Mouse (Mus musculus) neural tube, embryonic 11.5 days (tissue): ENCODE data around the gene Dtx2. TPM values are rescaled to one million over a fixed set of nuclear protein-coding genes. Genes with fewer than 3 reads are reported as not detected.

ENCODE experiments used
- ATAC-seq: fragments of 200-750 bp; cut with Nextera tagmentation; 2 replicates; pipeline ENCODE4 v1.8.0; 2017; ENCODE audit warnings: moderate number of reproducible peaks, mild to moderate bottlenecking, moderate TSS enrichment, moderate library complexity; ENCODE audit not compliant: insufficient read depth, low FRiP score, low TSS enrichment
- DNase-seq: peaks from one replicate; pipeline ENCODE4 v3.0.0-alpha.2; 2015; ENCODE audit warnings: low spot score
- H3K27ac ChIP-seq: fragments of 300-500 bp; sonication (generic); 2 replicates; pipeline ENCODE4 v1.5.1; 2014; ENCODE audit warnings: low read depth, mild to moderate bottlenecking, low read length
- H3K27me3 ChIP-seq: fragments of 300-500 bp; sonication (generic); 2 replicates; pipeline ENCODE4 v1.6.1; 2014; ENCODE audit warnings: mild to moderate bottlenecking, low read length, mixed read lengths; ENCODE audit not compliant: control insufficient read depth, insufficient read depth
- H3K36me3 ChIP-seq: fragments of 300-500 bp; sonication (generic); 2 replicates; pipeline ENCODE4 v1.6.1; 2014; ENCODE audit warnings: mild to moderate bottlenecking, low read length, moderate library complexity, mixed read lengths; ENCODE audit not compliant: control insufficient read depth, insufficient read depth
- H3K4me1 ChIP-seq: fragments of 300-500 bp; sonication (generic); 2 replicates; pipeline ENCODE4 v1.6.1; 2014; ENCODE audit warnings: low read length, mixed read lengths; ENCODE audit not compliant: control insufficient read depth, insufficient read depth
- H3K4me2 ChIP-seq: fragments of 300-500 bp; sonication (generic); 2 replicates; pipeline ENCODE4 v1.6.1; 2014; ENCODE audit warnings: low read depth, mild to moderate bottlenecking, moderate library complexity
- H3K4me3 ChIP-seq: fragments of 300-500 bp; sonication (generic); 2 replicates; pipeline ENCODE4 v1.5.1; 2014; ENCODE audit warnings: low read depth, low read length
- H3K9ac ChIP-seq: fragments of 300-500 bp; sonication (generic); 2 replicates; pipeline ENCODE4 v1.6.1; 2014; ENCODE audit warnings: mild to moderate bottlenecking, low read length
- H3K9me3 ChIP-seq: fragments of 300-500 bp; sonication (generic); 2 replicates; pipeline ENCODE4 v1.6.1; 2016; ENCODE audit warnings: low read length; ENCODE audit not compliant: control insufficient read depth
- WGBS: fragments of 180-500 bp; shearing (Covaris S2); extraction: QIAGEN DNeasy Blood & Tissue Kit; methylation state at CpG from one replicate; pipeline ENCODE4 v1.1.7; 2014; 5-methylcytosine and 5-hydroxymethylcytosine counted together
- polyA plus RNA-seq: library from polyadenylated mRNA; unstranded; fragments of >200 nt; fragmentation: Nextera tagmentation; extraction: Ambion mirVana; gene quantifications from 2 replicates; pipeline ENCODE4 v1.2.1, GENCODE M21; 2014

Dtx2 gene
- polyA plus RNA-seq, 1 experiment from 2014 or later = 31.8 TPM

DNA sequence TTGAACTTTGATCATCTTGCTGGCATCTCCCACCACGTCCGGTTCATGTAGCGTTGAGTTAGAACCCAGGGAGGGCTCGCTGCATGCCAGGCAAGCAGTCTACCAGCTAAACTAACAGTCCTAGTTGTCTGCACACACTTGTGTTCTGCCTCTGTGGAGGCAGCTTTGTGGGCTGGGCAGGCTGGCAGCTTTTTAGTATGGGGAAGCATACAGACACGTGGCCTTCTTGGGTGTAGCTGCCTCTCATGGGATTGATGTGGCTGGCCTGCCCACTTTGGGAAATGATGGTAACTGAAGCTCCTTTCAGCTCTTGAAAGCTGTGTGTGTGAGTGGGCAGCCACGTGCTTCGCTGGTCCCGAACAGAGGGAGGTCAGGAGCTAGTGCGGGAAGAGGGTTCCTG, 32.3 kb downstream of the Dtx2 start:
- Histone ChIP-seq H3K9ac (no peak overlapping the region), H3K9me3 (no peaks in the 10 kb centered on the region), H3K4me3 (no peak overlapping the region), H3K27me3 (no peaks in the 10 kb centered on the region), H3K36me3 (peaks cover 10% of the 10 kb centered on the region), H3K4me2 (no peak overlapping the region), H3K4me1 (no peaks in the 10 kb centered on the region), H3K27ac (no peak overlapping the region)
- ATAC-seq = no peak
- WGBS = 87% methylated on average over 9 of the region's 9 CpGs
- DNase-seq = no peak

DNA sequence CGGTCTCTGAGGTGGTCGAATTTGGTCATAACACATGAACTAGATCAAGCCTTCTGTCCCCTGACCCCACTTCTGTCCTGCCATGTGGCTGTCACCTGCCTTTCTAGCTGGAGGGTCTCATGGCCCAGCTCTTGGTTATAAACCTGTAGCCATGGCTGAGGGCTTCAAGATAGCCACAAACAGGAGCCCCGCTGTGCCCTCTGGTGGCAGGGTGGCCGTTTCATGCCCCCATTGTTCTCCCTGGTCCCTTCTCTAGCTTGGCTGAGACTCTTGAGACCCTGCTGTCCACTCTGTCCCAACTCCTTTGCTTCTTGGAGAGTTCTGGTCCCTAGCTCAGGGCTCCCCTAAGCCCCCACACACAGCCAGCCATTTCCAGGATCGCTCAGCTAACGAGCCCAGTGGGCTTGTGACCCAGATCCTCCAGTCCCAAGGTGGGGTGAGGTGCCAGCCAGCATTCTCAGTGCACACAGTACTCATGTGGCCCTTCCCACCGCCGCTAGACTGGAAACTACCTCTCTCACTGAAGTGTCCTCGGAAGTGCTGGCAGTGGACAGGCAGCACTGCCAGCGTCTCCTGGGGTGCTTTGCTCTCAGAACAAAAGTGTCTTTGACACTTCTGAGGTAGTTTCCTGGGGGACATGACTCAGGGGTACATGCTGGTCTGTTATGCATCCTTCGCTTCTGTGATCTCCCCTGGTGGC, 33.2 kb downstream of the Dtx2 start:
- no peak for DNase-seq
- Histone ChIP-seq H3K36me3 (peaks cover 13% of the 10 kb centered on the region), H3K4me3 (no peak overlapping the region), H3K27ac (no peak overlapping the region), H3K4me2 (no peak overlapping the region), H3K9me3 (no peaks in the 10 kb centered on the region), H3K4me1 (no peaks in the 10 kb centered on the region), H3K27me3 (no peaks in the 10 kb centered on the region), H3K9ac (no peak overlapping the region)
- ATAC-seq = no peak
- 82% methylated on average over 11 of the region's 11 CpGs for WGBS

DNA sequence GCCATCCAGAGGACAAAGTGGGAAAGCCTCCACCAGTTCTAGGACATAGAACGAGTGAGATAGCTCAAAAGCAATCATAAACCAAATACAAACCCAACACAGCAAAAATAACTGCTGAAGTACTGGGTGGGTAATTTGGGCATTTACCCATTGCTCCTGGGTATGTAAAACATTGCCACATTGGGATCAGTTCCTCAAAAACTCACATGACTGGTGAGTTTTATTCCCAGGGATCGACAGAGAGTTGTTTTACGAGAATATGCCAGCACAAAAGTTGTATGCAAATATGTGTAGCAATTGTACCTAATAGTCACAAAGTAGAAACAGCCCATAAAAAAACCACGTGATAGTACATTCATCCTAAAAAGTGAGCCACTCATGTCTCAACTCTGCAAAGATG, 40.3 kb downstream of the Dtx2 start:
- no peak for DNase-seq
- Histone ChIP-seq H3K27ac (no peak overlapping the region), H3K36me3 (peaks cover 7% of the 10 kb centered on the region), H3K27me3 (no peaks in the 10 kb centered on the region), H3K4me2 (no peak overlapping the region), H3K4me3 (no peak overlapping the region), H3K9ac (no peak overlapping the region), H3K4me1 (no peaks in the 10 kb centered on the region), H3K9me3 (no peaks in the 10 kb centered on the region)
- no peak for ATAC-seq
- WGBS = 87% methylated on average over 4 of the region's 4 CpGs

DNA sequence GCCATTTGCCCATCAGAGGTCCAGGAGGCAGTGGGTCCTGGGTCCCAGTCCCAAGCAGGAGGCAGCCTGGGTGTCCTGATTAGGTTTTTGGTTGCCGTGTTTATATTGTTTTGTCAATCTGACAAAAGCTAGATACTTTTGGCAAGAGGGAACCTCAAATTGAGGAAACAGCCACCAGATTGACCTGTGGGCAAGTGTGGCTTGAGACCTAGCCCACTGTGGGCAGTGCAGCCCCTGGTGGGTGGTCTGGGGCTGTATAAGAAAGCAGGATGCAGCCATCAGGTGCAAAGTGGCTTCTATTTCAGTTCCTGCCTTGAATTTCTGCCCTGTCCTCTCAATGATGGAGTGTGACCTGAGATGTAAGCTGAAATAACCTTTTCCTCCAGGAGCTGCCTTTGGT, 40.7 kb downstream of the Dtx2 start:
- H3K4me3 ChIP-seq = no peak overlapping the region
- ATAC-seq (no peak), DNase-seq (no peak)
- H3K9ac ChIP-seq = no peak overlapping the region
- H3K4me1 ChIP-seq = no peaks in the 10 kb centered on the region
- peaks cover 5% of the 10 kb centered on the region for H3K36me3 ChIP-seq
- WGBS = 90% methylated on average over 1 of the region's 1 CpGs
- no peaks in the 10 kb centered on the region for H3K27me3 ChIP-seq
- H3K9me3 ChIP-seq = no peaks in the 10 kb centered on the region
- no peak overlapping the region for H3K4me2 ChIP-seq
- no peak overlapping the region for H3K27ac ChIP-seq

DNA sequence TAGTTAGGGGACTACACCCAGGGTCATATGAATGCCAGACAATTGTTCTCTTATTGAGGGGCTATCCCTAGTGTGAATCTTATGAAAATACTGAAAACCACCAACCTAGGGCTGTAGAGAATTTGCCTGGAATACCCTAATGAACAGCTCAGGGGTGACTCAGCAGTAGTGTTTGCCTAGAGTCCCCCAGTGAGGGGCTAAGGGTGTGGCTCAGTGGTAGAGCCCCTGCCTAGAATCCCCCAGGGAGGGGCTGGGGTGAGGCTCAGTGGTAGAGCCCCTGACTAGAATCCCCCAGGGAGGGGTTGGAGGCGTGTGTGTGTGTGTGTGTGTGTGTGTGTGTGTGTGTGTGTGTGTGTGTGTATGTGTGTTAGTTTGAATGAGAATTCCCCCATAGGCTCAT, 42.1 kb downstream of the Dtx2 start:
- no peaks in the 10 kb centered on the region for H3K9me3 ChIP-seq
- no peak for DNase-seq
- no peak overlapping the region for H3K4me3 ChIP-seq
- H3K27ac ChIP-seq = no peak overlapping the region
- 0 out of 2 replicates have a peak, but pooled peaks cover 3% of the 10 kb centered on the region for H3K36me3 ChIP-seq
- H3K9ac ChIP-seq = no peak overlapping the region
- no peak overlapping the region for H3K4me2 ChIP-seq
- no peaks in the 10 kb centered on the region for H3K27me3 ChIP-seq
- H3K4me1 ChIP-seq = no peaks in the 10 kb centered on the region
- WGBS = 83% methylated on average over 1 of the region's 1 CpGs
- ATAC-seq = no peak

DNA sequence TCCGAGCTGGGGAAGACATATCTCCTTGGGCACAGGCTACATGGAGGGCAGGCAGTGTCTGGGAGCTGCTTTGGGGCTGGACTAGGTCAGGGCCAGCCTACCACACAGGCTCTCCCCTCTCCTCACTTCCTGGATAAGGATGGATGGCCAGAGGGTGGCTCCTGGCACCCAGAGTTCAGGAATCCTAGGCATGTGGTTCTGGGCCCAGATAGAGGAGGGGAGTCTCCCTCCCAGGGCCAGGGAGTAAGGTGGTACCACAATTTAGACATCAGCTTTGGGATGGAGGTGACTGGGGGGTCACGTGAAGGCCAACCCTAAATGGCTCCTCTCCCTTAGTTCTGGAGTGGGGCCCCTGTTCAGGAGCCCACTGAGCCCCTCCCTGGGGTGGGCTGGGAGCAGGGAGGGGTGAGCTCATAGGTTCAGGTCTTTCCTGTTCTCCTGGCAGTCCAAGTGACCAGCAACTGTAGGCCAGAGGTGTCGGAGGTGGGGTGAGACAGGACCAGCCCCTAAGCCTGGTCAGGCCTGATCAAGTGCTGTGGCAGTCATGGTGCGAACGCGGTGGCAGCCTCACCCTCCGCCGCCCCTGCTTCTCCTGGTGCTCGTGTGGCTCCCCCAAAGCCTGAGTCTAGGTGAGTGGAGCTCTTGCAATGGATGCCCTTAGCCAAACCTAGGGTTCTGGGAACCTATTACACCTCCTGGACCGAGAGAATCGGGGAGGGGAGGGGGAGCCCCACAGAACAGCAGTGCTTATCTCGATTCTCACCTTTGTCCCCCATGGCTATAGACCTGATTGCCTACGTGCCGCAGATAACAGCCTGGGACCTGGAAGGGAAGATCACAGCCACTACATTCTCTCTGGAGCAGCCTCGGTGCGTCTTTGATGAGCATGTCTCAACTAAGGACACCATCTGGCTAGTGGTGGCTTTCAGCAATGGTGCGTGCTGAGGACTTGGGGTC, 43.9 kb downstream of the Dtx2 start, which contains the start of gene Upk3b:
Upk3b (plus strand) TSS at position 239 of the 957 bp plus-strand sequence.
- Histone ChIP-seq H3K4me3 (no peak within 1 kb of the TSS), H3K4me2 (no peak within 1 kb of the TSS), H3K36me3 (no peaks in the 10 kb centered on the region), H3K27me3 (no peaks in the 10 kb centered on the region), H3K27ac (no peak within 1 kb of the TSS), H3K9me3 (no peaks in the 10 kb centered on the region), H3K4me1 (no peaks in the 10 kb centered on the region), H3K9ac (no peak within 1 kb of the TSS)
- ATAC-seq = no peak
- 82% methylated on average over 17 of the region's 17 CpGs for WGBS
- DNase-seq = no peak

DNA sequence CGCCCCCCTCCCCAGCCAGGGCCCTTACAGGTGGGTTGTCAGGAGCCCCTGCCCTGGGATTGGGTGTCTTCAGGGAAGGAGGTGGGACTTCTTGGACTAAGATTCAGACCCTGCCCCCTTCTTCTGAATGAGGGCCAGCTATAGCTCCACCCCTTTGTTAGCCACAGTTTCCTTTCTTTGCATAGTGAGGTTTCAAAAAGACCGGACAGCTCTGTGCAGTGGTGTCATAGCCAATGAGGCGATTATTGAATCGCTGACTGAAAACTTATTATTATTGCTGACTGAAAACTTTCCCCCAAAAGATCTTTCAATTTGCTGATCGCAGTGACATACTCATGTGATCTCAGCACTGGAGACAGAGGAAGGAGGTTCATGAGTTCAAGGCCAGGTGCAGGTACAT, 45.6 kb downstream of the Dtx2 start:
- no peaks in the 10 kb centered on the region for H3K36me3 ChIP-seq
- DNase-seq (no peak), ATAC-seq (no peak)
- H3K4me3 ChIP-seq = no peak overlapping the region
- H3K9me3 ChIP-seq = no peaks in the 10 kb centered on the region
- 50% methylated on average over 5 of the region's 5 CpGs for WGBS
- no peak overlapping the region for H3K9ac ChIP-seq
- H3K4me2 ChIP-seq = no peak overlapping the region
- H3K27ac ChIP-seq = no peak overlapping the region
- no peaks in the 10 kb centered on the region for H3K27me3 ChIP-seq
- H3K4me1 ChIP-seq = no peaks in the 10 kb centered on the region

DNA sequence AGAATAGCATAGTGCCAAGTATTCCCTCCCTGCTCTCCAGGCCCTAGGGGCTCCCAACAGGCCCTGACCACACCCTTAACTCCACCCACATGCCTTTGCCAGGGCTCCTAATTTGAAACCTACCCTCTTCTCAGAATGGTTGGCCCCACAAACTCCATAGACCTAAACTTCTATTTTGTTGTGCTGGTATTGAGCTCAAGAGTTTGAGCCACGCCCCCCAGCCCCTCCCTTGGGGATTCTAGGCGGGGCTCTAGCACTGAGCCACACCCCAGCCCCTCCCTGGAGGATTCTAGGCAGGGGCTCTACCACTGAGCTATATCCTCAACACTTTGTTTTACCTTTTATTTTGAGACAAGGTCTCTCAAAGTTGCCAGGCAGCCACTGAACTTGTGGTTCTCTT, 46.7 kb downstream of the Dtx2 start:
- no peak overlapping the region for H3K27ac ChIP-seq
- H3K4me1 ChIP-seq = no peaks in the 10 kb centered on the region
- 49% methylated on average over 2 of the region's 2 CpGs for WGBS
- no peak for DNase-seq
- H3K4me2 ChIP-seq = no peak overlapping the region
- H3K9ac ChIP-seq = no peak overlapping the region
- no peaks in the 10 kb centered on the region for H3K9me3 ChIP-seq
- H3K4me3 ChIP-seq = no peak overlapping the region
- no peak for ATAC-seq
- no peaks in the 10 kb centered on the region for H3K27me3 ChIP-seq
- no peaks in the 10 kb centered on the region for H3K36me3 ChIP-seq
